Mouse (Mus musculus) central nervous system, embryonic 11.5 days (tissue): ENCODE results near the gene Hsd17b1. TPM values are rescaled to one million over a fixed set of nuclear protein-coding genes. Genes with fewer than 3 reads are reported as not detected.

Experiments used
- polyA plus RNA-seq: library from polyadenylated mRNA; depleted of rRNA; stranded (reverse); fragments of >200 nt; gene quantifications from 2 replicates; pipeline ENCODE4 v1.2.3, GENCODE M21; 2012; rRNA removed

Hsd17b1 gene
- polyA plus RNA-seq = 0.30 and 0.55 TPM in 2 replicates

DNA sequence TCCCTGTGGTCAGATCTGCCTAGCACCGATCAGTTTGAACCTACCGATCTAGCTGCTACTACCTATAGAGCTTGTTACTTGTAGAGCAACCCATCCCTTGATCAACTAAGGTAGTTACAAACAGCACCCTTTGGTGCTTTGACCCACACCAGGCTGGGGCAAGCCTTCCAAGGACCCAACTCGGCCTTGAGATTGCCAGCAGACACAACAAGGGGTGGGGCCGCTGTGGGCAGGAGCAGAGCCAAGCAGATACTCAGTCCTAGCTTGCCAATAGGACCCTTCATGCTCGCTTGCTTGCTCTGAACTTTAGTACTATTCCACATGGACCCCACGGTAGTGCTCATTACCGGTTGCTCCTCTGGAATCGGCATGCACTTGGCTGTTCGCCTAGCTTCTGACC is at the start of gene Hsd17b1:
TSS of gene Hsd17b1 (plus strand) at position 291 of the 400 bp plus-strand sequence.

DNA sequence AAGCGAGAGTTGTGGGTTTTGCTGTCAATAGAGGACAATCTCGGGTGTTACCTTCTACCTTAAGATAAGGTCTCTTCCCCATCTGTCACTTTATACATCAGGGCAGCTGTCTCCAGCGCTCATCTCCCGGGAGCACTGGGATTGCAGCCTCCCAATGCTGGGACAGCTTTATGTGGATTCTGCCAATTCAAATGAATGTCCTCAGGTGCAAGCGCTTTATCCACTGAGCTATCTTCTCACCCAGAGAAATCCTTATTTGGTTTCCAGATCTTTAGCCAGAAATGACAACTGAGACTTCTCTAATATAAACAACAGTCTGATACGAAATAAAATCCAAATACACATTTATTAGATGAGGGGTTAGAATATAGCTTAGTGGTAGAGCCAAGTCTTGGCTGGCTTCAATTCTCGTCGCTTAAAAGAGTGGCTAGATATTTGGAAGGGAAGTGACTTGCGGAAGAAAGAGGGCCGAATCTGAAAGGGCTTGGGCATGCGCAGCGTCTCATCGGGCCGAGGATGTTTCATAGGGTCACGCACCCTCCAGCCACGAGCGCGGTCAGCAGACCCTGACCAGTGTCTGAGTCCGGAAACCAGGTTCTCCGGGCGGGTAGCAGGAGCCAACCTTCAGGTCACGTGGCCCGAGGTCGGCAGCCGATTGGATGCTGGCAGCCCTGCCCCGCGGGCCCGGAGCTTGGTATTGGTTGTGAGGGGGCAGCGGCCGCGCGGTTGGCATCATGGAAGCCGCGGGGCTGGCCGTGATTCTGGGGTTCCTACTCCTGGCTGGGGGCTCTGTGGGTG is 8.6 kb upstream of the Hsd17b1 start, which contains the start of gene Naglu:
TSS of gene Naglu (plus strand) at position 622 of the 798 bp plus-strand sequence.

DNA sequence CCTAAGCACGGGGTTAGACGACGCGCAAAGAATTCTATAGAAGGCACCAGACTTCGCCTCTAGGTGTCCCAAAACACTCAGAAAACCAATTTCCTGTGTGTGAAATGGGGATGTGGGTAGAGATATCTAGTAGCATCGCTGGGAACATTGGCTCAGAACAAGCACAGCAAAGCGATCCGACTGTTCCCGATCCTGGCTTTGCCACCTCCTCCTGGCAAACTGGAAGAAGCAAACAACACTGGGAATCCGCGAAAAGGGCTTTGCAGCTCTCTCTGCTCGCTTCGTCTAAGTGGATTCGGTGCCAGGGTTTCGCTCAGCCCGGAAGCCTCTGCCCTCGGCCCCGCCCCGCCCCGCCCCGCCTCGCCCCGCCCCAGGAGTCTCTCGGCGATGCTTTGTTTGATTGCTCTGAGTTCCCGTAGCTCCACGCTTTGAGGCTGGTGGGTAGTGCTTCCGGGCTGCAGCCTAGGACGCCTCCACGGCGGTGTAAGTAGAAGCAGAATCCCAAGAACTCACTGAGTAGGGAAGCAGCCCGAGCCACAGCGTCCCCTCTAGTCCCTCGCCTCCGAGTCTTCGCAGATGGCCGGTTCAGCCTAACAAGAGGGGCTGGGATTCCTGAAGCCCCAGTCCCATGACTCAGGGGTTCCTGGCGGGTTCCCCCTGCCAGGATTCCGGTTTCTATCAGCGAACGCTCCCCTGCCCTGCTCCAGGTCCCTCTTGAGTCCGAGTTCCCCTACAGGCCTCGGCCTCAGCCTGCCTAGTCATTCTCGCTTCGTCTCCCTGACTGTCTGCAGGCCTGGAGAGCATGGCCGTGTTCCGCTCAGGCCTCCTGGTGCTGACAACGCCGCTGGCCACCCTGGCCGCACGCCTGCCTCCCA is 4.2 kb downstream of the Hsd17b1 start, which contains the start of gene Coasy:
TSS of gene Coasy (plus strand) at position 358 of the 875 bp plus-strand sequence.

DNA sequence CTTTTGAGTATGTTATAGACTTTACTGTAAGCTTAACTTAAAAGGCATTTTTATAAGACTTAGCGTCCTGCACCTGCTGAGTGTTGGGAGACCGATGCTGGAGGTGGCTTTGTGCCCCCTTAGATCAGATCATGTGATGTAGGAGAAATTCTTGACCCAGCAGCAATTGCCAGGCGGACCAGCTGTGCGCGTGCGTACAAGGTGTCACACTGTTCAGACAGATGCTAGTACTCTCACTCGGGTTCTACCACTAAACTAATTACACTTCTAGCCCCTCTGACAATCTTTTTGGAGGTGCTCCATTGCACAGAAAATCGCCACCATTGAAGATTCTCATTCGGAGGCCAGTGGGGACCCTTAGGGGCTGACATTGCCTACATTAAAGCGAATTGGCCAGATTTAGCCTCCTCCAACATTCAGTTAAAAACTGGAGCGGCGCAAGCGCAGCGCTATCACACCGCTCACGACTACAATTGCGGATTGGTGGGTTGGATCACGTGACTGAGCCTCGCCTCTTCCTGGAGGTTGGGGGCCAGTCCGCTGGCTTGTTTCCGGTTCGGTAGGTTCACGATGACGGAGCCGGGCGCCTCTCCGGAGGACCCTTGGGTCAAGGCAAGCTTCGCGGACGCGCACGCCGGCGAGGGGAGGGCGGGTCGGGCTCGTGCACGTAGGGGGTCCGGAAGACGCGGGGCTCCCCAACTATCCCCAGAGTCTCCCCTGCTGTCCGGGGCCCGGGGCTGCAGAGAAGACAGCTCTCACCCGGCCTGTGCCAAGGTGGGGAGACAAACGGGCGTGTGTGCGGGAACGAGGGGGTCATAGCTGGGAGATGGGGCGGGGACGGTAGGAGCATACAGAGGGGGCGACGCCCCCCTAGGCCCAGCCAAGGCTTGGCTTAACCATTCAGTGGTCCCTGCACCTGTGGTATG is 8.8 kb downstream of the Hsd17b1 start, which contains the start of gene Mlx:
TSS of gene Mlx (plus strand) at position 522 of the 926 bp plus-strand sequence.

DNA sequence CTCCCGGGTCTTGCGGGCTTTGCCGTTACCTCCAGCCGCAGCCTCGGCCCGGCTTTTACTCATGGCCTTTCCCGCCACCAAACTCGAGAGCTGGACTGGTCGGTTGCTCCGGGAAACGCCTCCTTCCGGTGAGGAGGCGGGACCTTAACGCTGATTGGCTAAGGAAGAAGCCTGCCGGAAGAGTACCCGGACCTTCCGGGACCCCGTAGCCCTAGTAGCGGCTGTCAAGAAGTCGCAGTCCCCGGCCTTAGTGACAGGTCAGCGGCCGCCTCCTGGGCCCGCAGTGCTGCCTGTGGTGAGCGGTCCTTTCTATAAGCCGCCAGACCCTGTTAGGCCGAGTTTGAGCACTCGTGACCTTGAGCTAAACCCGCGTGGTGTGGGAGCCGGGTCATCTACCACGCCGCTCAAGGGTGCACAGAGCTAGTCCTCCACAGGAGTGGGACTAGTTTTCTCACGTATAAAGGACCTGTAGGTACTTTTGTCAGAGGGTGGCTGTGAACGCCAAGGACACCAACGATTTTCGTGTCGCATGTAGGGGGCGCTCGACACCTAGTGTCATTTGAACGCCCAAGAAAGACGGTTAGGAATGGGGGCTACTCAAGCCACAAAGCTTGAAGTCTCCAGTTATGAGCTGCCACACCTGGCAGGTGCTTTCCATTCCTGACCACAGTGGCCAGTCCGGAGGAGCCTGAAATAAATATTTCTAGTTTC is 17.3 kb downstream of the Hsd17b1 start, which contains the start of gene Psmc3ip:
TSS of gene Psmc3ip (minus strand) at position 123 of the 711 bp plus-strand sequence.

DNA sequence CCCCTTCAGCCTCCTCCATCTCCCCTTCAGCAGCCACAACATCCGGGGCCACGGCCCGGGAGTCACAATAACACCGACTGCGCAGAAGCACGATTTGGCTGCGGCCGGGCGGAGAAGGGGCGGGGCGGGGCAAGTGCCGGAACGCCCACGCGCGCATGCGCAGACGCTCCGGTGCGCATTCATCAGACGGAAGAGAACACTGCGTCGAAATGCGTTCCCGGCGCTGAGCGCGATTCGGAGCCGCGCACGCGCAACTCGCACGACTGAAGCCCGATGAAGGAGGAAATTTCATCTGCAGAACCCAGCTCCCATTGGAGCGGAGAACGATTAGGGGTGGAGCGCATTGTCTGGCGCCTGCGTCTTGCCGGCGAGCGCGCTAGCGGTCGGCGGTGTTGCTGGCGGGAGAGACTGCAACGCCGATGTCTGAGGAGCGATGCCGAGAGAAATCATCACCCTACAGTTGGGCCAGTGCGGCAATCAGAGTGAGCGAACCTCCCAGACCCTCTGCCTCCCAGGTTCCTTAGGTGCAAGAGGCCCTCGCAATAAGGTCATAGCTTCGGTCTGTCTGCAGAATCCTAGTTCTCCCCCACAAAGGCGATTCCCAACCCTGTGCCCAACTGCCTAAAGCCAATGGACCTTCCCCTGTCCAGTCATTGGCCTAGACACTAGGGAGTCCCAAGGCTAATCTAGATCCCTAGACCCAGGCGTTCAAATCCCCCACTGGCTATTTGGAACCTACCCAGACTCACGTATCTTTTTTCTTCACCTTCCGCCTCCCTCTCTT is 41.7 kb downstream of the Hsd17b1 start, which contains the start of the genes Retreg3 and Tubg1:
TSS of gene Retreg3 (minus strand) at position 133 of the 784 bp plus-strand sequence.
TSS of gene Tubg1 (plus strand) at position 178 of the 784 bp plus-strand sequence.

Other genes with a start within 250 kb of the Hsd17b1 start
- gene Stat5b, start 227.7 kb upstream of the Hsd17b1 start, polyA plus RNA-seq = 12.9 and 15.9 TPM in 2 replicates
- gene Stat5a, start 219.1 kb upstream of the Hsd17b1 start, polyA plus RNA-seq = 2.1 and 3.3 TPM in 2 replicates
- 20.9 and 23.6 TPM in 2 replicates for gene Stat3, start 138.9 kb upstream of the Hsd17b1 start, polyA plus RNA-seq
- gene Cavin1, start 107.5 kb upstream of the Hsd17b1 start, polyA plus RNA-seq = 20.2 and 40.3 TPM in 2 replicates
- gene Atp6v0a1, start 69.0 kb upstream of the Hsd17b1 start, polyA plus RNA-seq = 75.1 and 97.4 TPM in 2 replicates
- 6.2 and 7.2 TPM in 2 replicates for gene Naglu, start 8.4 kb upstream of the Hsd17b1 start, polyA plus RNA-seq
- 46.4 and 49.7 TPM in 2 replicates for gene Coasy, start 4.2 kb downstream of the Hsd17b1 start, polyA plus RNA-seq
- gene Mlx, start 8.9 kb downstream of the Hsd17b1 start, polyA plus RNA-seq = 24.2 and 37.5 TPM in 2 replicates
- gene Psmc3ip, start 17.0 kb downstream of the Hsd17b1 start, polyA plus RNA-seq = 50.1 and 54.5 TPM in 2 replicates
- gene Retreg3, start 41.5 kb downstream of the Hsd17b1 start, polyA plus RNA-seq = 39.1 and 53.7 TPM in 2 replicates
- gene Tubg1, start 41.5 kb downstream of the Hsd17b1 start, polyA plus RNA-seq = 23.1 and 35.8 TPM in 2 replicates
- gene Tubg2, start 77.5 kb downstream of the Hsd17b1 start, polyA plus RNA-seq = 2.4 and 4.7 TPM in 2 replicates
- gene Cntnap1, start 92.1 kb downstream of the Hsd17b1 start, polyA plus RNA-seq = 0.77 and 1.3 TPM in 2 replicates
- gene Plekhh3, start 92.9 kb downstream of the Hsd17b1 start, polyA plus RNA-seq = 8.0 and 10.1 TPM in 2 replicates
- not detected in 2 replicates for gene Ccr10, start 97.0 kb downstream of the Hsd17b1 start, polyA plus RNA-seq
- 11.1 and 20.0 TPM in 2 replicates for gene Ezh1, start 148.1 kb downstream of the Hsd17b1 start, polyA plus RNA-seq
- gene Ramp2, start 167.6 kb downstream of the Hsd17b1 start, polyA plus RNA-seq = 41.2 and 53.6 TPM in 2 replicates
- gene Vps25, start 175.3 kb downstream of the Hsd17b1 start, polyA plus RNA-seq = 46.6 and 64.9 TPM in 2 replicates
- gene Wnk4, start 182.2 kb downstream of the Hsd17b1 start, polyA plus RNA-seq = 7.6 and 8.6 TPM in 2 replicates
- 1.1 and 1.8 TPM in 2 replicates for gene Cntd1, start 200.6 kb downstream of the Hsd17b1 start, polyA plus RNA-seq
- gene Coa3, start 200.7 kb downstream of the Hsd17b1 start, polyA plus RNA-seq = 93.9 and 163 TPM in 2 replicates
- gene Becn1, start 223.9 kb downstream of the Hsd17b1 start, polyA plus RNA-seq = 115 and 433 TPM in 2 replicates
- 101 and 138 TPM in 2 replicates for gene Psme3, start 237.8 kb downstream of the Hsd17b1 start, polyA plus RNA-seq
- gene Aoc2, start 246.7 kb downstream of the Hsd17b1 start, polyA plus RNA-seq = 8.2 and 8.5 TPM in 2 replicates